ENCODE assay signal across 11 mouse cellular contexts in the genomic region with DNA sequence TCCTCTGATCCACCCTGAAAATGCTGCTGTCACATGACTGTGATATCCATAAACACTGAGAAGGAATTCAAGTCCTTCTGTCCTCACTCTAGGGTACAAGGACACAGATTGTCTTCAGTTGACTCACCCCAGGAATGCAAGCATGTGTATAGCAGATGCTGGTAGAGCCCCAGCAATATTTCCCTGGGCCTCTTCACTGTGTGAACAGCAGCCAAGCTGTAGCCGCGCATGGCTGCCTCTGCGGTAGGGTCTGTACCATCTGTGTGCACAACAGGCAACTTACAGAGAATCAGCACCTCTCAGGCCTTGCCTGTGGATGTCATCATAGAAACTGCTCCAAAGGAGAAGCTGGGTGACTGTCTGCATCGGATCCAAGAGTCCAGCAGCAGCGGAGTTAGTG. TPM values are rescaled to one million over a fixed set of nuclear protein-coding genes. Genes with fewer than 3 reads are reported as not detected.
DNase-seq lines count a peak whose midpoint lies in the region; ATAC-seq lines count a peak whose summit lies in the region.
"Had no signal": no experiment of that assay in that cellular context is flagged by ENCODE, and none has a peak within 500 bp of the region (broad histone marks: within the 10 kb centered on the region; RNA-seq: fewer than 3 reads in every experiment).

No protein-coding gene starts in this region.

- H3K27ac ChIP-seq in limb, embryonic 13.5 days = no peak overlapping the region
- no peak overlapping the region for H3K27ac ChIP-seq in limb, embryonic 10.5 days
- H3K27ac ChIP-seq in embryonic facial prominence, embryonic 14.5 days (replicated peaks; ENCODE audit: low read depth, low read length) = peak overlapping the region; percentile 41; the same call in 1 of the 2 replicates
- H3K27ac ChIP-seq: liver, embryonic 14.5 days had no signal

- peaks cover 4% of the 10 kb centered on the region; the same call in 1 of the 2 replicates for H3K4me1 ChIP-seq in limb, embryonic 13.5 days
- H3K4me1 ChIP-seq in limb, embryonic 10.5 days = peaks cover 5% of the 10 kb centered on the region; the same call in 1 of the 2 replicates
- H3K4me1 ChIP-seq in embryonic facial prominence, embryonic 14.5 days (ENCODE audit: control insufficient read depth, insufficient read depth, low read length) = peaks cover 7% of the 10 kb centered on the region

- peak; percentile 59 for ATAC-seq in limb, embryonic 13.5 days (ENCODE audit: low FRiP score, low read depth)
- peak; percentile 70; the same call in 1 of the 2 replicates for ATAC-seq in embryonic facial prominence, embryonic 14.5 days (ENCODE audit: low read depth)

- H3K4me3 ChIP-seq in limb, embryonic 13.5 days = no peak overlapping the region
- no peak overlapping the region for H3K4me3 ChIP-seq in limb, embryonic 10.5 days
- no peak overlapping the region for H3K4me3 ChIP-seq in embryonic facial prominence, embryonic 14.5 days (ENCODE audit: low read depth, low read length)

- H3K36me3 ChIP-seq in limb, embryonic 13.5 days = no peaks in the 10 kb centered on the region
- no peaks in the 10 kb centered on the region for H3K36me3 ChIP-seq in limb, embryonic 10.5 days
- H3K36me3 ChIP-seq in embryonic facial prominence, embryonic 14.5 days (ENCODE audit: control insufficient read depth, insufficient read depth, low read length) = no peaks in the 10 kb centered on the region

- H3K9me3 ChIP-seq in limb, embryonic 13.5 days = no peaks in the 10 kb centered on the region
- no peaks in the 10 kb centered on the region for H3K9me3 ChIP-seq in limb, embryonic 10.5 days (replicated peaks)
- H3K9me3 ChIP-seq in embryonic facial prominence, embryonic 14.5 days (ENCODE audit: control insufficient read depth, low read length) = no peaks in the 10 kb centered on the region

- DNase-seq in embryo, embryonic 10.5 days (ENCODE audit: low spot score) = peak; percentile 19
- no peak for DNase-seq in embryo, embryonic 9.5 days (ENCODE audit: extremely low spot score)
- no peak for DNase-seq in limb, embryonic 10.5 days (ENCODE audit: low spot score)
- DNase-seq in embryonic facial prominence, embryonic 14.5 days (ENCODE audit: low spot score) = peak; percentile 80
- DNase-seq in layer of hippocampus, postnatal 14 days (ENCODE audit: low spot score in 2 of 2) = peak; percentile 17 to 40
- no peak for DNase-seq in right cerebral cortex, postnatal 36 days (ENCODE audit: low spot score in 2 of 2)
- DNase-seq in heart, adult 11 months = no peak
- DNase-seq: adrenal gland, postnatal 14 days; thymus, postnatal 14 days had no signal

- no peaks in the 10 kb centered on the region for H3K27me3 ChIP-seq in limb, embryonic 13.5 days
- no peaks in the 10 kb centered on the region for H3K27me3 ChIP-seq in limb, embryonic 10.5 days (ENCODE audit: low read depth, poor library complexity, severe bottlenecking)
- no peaks in the 10 kb centered on the region for H3K27me3 ChIP-seq in embryonic facial prominence, embryonic 14.5 days (replicated peaks; ENCODE audit: control insufficient read depth, insufficient read depth, low read length)

- H3K9ac ChIP-seq in limb, embryonic 13.5 days = no peak overlapping the region
- no peak overlapping the region for H3K9ac ChIP-seq in embryonic facial prominence, embryonic 14.5 days (ENCODE audit: low read depth, low read length)
- H3K9ac ChIP-seq: liver, embryonic 14.5 days had no signal

- no peak overlapping the region for H3K4me2 ChIP-seq in limb, embryonic 13.5 days (replicated peaks)
- no peak overlapping the region for H3K4me2 ChIP-seq in embryonic facial prominence, embryonic 14.5 days (ENCODE audit: low read depth, low read length)

- WGBS in limb, embryonic 13.5 days = 79% methylated on average over 5 of the region's 5 CpGs
- WGBS in limb, embryonic 10.5 days = 95% methylated on average over 5 of the region's 5 CpGs
- WGBS in embryonic facial prominence, embryonic 14.5 days = 69% methylated on average over 5 of the region's 5 CpGs

RNA-seq across cellular contexts. Expression of a gene that starts 47.8 kb away (rescaled TPM):
- polyA plus RNA-seq in limb, embryonic 13.5 days (2015; fragmentation: Nextera tagmentation; extraction: Ambion mirVana) = 36.5 and 37.4 TPM in 2 replicates
- polyA plus RNA-seq in limb, embryonic 10.5 days (2016; fragmentation: Nextera tagmentation; extraction: Ambion mirVana) = 29.8 and 31.3 TPM in 2 replicates
- 46.8 and 54.9 TPM in 2 replicates for polyA plus RNA-seq in embryonic facial prominence, embryonic 14.5 days (2014; fragmentation: Nextera tagmentation; extraction: Ambion mirVana)
- total RNA-seq in layer of hippocampus, postnatal 14 days (2021) = 10 to 100 TPM; 85.0 to 91.1 TPM

Comparison
In these comparisons a context has a peak if more than half of its experiments do, and no peak if none do; other contexts are left out.
1. DNase-seq: peak in embryo, embryonic 10.5 days (single experiment), embryonic facial prominence, embryonic 14.5 days (single experiment) and layer of hippocampus, postnatal 14 days (2 of 2); none in embryo, embryonic 9.5 days (single experiment), limb, embryonic 10.5 days (single experiment), right cerebral cortex, postnatal 36 days (0 of 2) and heart, adult 11 months (single experiment).